Mouse (Mus musculus): ENCODE measurements at regions not wholly inside any gene's neighbourhood (a gene's known extent, or its start where the extent isn't known, plus 50 kb on each side); places are given as distances from the start of the nearest gene placed in this dataset.

DNA sequence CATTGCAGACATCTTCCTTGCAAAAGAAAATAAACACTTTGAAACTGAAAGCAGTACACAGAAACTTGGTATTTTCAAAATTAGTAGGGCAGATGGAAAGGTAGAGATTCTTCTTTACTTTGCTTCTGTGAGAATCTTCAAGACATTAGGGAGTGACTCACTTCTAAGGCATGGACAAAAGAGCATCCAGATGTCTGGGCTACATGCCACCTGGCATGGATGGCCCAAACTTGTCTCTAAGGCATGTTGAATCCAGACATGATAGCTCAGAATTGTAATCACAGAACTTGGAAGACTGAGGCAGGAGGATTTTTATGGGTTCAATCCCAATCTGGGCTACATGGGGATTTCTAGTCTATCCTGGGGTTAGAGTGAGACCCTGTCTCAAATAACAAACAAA is 58.4 kb downstream of the Ly6f start:
- no peak for DNase-seq

DNA sequence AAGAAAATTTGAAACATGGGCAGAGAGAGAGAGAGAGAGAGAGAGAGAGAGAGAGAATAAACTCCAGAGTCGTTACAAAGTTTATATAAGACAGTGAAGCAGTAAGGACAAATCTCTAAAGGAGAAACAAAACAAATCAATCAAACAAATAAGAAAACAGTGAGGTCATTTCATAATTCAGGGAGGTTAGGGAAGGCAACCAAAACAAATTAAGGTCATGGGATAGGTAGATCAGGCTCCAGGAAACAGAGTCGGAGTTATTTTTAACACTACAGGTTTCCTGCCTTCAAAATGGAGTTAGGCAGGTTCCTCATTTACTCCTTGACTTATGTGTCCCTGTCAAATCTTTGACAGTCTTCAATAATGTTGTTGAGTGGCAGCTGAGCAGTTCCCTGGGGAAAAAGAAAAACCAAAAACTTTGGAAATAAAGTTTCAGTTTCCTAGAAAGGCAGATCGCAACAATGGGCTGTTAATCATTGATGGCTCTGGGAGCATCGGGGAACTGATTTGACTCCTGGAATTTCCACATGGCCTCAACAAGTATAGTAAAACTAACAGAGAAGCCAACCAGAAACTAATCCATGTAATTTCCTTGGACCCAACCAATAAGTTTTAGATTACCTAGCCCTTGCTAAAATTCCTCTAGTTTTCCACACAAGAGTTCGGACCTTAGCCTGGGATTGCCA is 88.0 kb downstream of the Ly6f start:
- DNase-seq = peak; percentile 5

GRCm38 (mm10) chr15:75371618-75372017 is 103.4 kb downstream of the Ly6f start:
- no peak for DNase-seq

DNA sequence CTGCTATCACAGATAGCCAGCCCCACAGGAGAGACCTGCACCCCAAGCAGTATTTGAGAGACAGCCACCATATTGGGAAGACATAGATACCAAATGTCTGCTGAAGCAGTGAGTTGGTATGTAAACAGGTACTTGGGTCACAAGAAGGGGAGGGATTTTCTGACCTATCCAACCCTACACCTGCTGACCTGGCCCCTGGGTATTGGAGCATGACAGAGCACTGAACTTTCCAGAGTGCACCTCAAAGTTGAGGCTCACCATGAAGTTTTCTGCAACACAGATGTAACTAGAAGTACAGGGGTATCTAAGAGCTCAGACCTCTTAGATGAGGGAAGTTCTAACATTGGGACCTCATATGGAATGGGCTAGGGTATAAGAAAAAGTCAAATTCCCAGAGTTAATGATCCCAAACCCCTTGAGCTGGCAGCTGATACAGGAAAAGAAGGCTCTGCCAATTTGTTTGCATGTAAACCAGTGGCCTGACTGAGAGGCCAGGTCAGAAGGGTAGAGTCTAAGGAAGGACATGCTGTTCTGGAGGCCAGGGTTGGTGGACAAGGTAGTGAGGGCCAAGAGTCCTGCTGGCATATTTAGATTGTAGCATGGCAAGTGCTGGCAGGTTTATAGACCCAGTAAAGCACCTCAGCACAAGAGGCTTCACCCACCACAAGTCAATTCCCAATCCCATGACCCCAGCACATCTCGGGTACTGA is 108.3 kb downstream of the Ly6f start:
- peak; percentile 17 for DNase-seq

DNA sequence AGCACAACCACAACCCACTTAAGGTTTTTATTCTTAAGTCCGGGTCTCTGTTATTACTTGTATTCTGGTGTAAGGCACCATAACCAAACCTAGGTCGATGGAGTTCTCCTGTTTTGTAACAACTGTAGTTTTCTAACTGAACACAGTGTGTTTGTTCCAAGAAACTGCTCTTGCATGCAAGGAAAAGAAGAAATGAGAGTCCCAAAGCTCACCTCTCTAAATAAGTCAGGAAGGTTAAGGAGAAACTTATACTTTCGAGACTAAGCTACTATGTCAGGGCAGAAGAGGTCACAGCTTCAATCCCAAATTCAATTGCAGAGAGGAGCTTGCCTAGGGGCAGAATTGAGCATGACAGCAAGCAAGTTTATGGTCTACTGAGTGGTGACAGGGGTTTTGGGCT is 109.9 kb downstream of the Ly6f start:
- DNase-seq = no peak

DNA sequence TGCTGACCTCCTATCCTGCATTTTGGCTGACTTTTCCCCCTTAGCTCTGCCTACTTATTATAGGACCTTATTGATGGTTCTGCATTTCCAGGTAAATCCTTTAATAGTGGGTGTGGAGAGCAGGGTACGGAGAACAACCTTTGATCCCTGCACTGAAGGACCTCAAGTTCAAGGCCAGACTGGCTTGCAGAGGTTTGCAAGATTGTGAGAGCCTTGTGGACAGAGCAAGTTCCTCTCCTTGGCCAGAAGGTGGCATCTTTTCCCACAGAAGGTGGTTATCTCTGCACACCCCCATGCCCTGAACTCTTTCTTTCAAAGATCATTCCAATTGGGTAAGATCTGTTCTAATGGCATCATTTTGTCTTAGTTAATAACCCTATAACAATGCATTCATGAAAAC is 111.6 kb downstream of the Ly6f start:
- DNase-seq = no peak

DNA sequence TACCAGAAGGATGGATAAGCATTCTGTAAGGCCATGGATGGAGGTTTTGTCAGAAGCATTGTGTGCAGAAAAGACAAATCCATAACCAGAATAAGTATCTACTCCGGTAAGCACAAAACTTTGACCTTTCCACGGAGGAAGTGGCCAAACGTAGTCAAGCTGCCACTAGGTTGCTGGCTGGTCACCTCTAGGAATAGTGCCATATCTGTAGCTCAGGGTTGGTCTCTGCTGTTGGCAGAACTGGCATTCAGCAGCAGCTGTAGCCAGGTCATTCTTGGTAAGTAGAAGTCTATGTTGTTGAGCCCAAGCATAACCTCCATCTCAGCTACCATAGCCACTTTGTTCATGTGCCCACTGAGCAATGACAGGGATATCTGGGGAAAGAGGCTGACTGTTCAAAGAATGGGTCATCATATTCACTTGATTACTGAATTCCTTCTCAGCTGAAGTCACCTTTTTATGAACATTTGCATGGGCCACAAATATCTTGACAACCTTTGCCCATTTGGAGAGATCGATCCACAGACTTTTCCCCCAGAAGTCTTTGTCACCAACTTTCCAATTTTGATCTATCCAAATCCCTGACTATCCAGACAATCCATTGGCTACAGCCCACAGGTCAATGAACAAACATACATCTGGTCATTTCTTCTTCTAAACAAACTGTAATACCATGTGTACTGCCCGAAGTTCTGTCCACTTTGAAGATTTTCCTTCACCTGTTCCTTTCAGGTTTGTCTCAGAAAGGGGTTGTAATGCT is 114.2 kb downstream of the Ly6f start:
- DNase-seq = no peak

DNA sequence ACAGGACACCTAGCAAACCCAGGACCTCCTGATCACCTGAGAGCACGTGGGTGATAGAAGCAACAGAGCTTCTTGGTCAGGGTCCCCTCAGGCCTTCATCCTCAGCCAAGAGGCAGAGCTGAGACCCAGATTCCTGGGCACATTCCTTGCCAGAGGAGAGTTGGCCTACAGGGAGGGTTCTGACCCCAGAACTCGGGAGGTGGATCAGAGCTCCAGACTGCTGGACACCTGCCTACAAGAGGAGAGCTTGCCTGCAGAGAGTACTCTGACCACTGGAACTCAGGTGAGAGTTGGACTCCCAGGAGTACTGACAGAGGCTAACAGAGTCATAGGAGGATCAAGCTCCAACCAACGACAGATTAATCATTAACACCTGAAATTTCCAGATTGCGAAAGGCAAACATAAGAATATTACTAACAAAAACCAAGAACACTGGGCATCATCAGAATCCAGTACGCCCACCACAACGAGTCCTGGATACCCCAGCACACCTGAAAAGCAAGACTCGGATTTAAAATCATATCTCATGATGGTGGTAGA is 124.8 kb downstream of the Ly6f start:
- peak; percentile 36 for DNase-seq

- DNase-seq = no peak
These were observed 129.1 kb downstream of the Ly6f start for GRCm38 (mm10) chr15:75397276-75397675.

Data from kidney, postnatal 14 days (tissue).